Mouse (Mus musculus) erythroblast, embryonic 14.5 days (primary cell): Measurements from ENCODE around the gene Slc1a2. TPM values are rescaled to one million over a fixed set of nuclear protein-coding genes. Genes with fewer than 3 reads are reported as not detected.

Experiments used
- H3K27me3 ChIP-seq: 2 replicates; pipeline ENCODE4 v1.6.1; 2012; ENCODE audit warnings: inconsistent platforms; ENCODE audit not compliant: control insufficient read depth
- H3K36me3 ChIP-seq: 2 replicates; pipeline ENCODE4 v1.6.1; 2012; ENCODE audit warnings: mild to moderate bottlenecking, inconsistent platforms; ENCODE audit not compliant: control insufficient read depth
- H3K4me1 ChIP-seq: 2 replicates; pipeline ENCODE4 v1.6.1; 2012; ENCODE audit warnings: inconsistent platforms; ENCODE audit not compliant: control insufficient read depth
- H3K4me3 ChIP-seq: replicated peaks from 2 replicates; pipeline ENCODE3; 2012; ENCODE audit warnings: moderate library complexity, mild to moderate bottlenecking, inconsistent platforms
- H3K9me3 ChIP-seq: 2 replicates; pipeline ENCODE4 v1.6.1; 2012; ENCODE audit warnings: low read length, inconsistent platforms, mixed read lengths; ENCODE audit not compliant: control insufficient read depth
- GATA1 ChIP-seq: IDR thresholded peaks from 2 replicates; pipeline ENCODE4 v1.6.1; 2012; ENCODE audit warnings: low read length, inconsistent platforms, mixed read lengths
- TAL1 ChIP-seq: IDR thresholded peaks from 3 replicates; pipeline ENCODE4 v1.6.1; 2012; ENCODE audit warnings: low read length, inconsistent platforms, mixed read lengths
- polyA plus RNA-seq: library from polyadenylated mRNA; stranded (reverse); fragments of >175 nt; gene quantifications from 2 replicates; pipeline ENCODE4 v1.2.3, GENCODE M21; 2012

Gene Slc1a2
- polyA plus RNA-seq, 1 experiment = not detected

GRCm38 (mm10) chr2:102681351-102681750 lies 22.9 kb downstream of the Slc1a2 start:
- Histone ChIP-seq H3K4me3 (no peak overlapping the region), H3K36me3 (no peaks in the 10 kb centered on the region), H3K9me3 (no peaks in the 10 kb centered on the region), H3K27me3 (no peaks in the 10 kb centered on the region), H3K4me1 (no peaks in the 10 kb centered on the region)
- TF ChIP-seq GATA1 = no peak
- no peak for TF ChIP-seq TAL1

GRCm38 (mm10) chr2:102682168-102682567 lies 23.7 kb downstream of the Slc1a2 start:
- Histone ChIP-seq H3K9me3 (no peaks in the 10 kb centered on the region), H3K36me3 (no peaks in the 10 kb centered on the region), H3K4me1 (no peaks in the 10 kb centered on the region), H3K4me3 (no peak overlapping the region), H3K27me3 (no peaks in the 10 kb centered on the region)
- TF ChIP-seq TAL1 (no peak), GATA1 (no peak)

- TF ChIP-seq GATA1 (no peak), TAL1 (no peak)
- H3K36me3 ChIP-seq = no peaks in the 10 kb centered on the region
- no peaks in the 10 kb centered on the region for H3K9me3 ChIP-seq
- H3K4me3 ChIP-seq = no peak overlapping the region
- H3K27me3 ChIP-seq = no peaks in the 10 kb centered on the region
- H3K4me1 ChIP-seq = no peaks in the 10 kb centered on the region
These were observed 27.1 kb downstream of the Slc1a2 start for GRCm38 (mm10) chr2:102685371-102686107.

DNA sequence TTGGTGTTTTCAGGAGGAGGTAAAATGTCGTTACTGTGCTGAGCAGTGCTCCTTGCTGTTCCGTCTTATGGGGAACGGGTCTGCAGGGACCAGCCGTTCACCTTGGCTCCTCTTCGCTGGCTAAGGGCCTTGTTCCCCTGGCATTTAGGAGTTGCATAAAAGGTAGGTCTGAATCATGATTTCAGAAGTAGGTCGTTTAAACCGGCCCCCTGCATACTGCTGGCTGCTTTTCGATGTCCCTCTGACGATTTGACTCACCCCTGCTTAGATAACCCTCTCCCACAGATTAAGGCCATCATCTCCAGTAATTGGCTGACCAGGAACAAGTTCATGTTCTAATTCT lies 27.6 kb downstream of the Slc1a2 start:
- Histone ChIP-seq H3K4me1 (no peaks in the 10 kb centered on the region), H3K4me3 (no peak overlapping the region), H3K27me3 (no peaks in the 10 kb centered on the region), H3K36me3 (no peaks in the 10 kb centered on the region), H3K9me3 (no peaks in the 10 kb centered on the region)
- TF ChIP-seq GATA1 (no peak), TAL1 (no peak)

- no peaks in the 10 kb centered on the region for H3K36me3 ChIP-seq
- no peaks in the 10 kb centered on the region for H3K4me1 ChIP-seq
- no peak overlapping the region for H3K4me3 ChIP-seq
- no peak for TF ChIP-seq TAL1
- no peak for TF ChIP-seq GATA1
- H3K27me3 ChIP-seq = no peaks in the 10 kb centered on the region
- no peaks in the 10 kb centered on the region for H3K9me3 ChIP-seq
These were observed 35.1 kb downstream of the Slc1a2 start for GRCm38 (mm10) chr2:102693556-102693955.

- H3K9me3 ChIP-seq = no peaks in the 10 kb centered on the region
- H3K27me3 ChIP-seq = no peaks in the 10 kb centered on the region
- no peaks in the 10 kb centered on the region for H3K36me3 ChIP-seq
- no peaks in the 10 kb centered on the region for H3K4me1 ChIP-seq
- H3K4me3 ChIP-seq = no peak overlapping the region
- TF ChIP-seq TAL1 = no peak
- no peak for TF ChIP-seq GATA1
These were observed 36.3 kb downstream of the Slc1a2 start for GRCm38 (mm10) chr2:102694750-102695149.

- no peak overlapping the region for H3K4me3 ChIP-seq
- no peaks in the 10 kb centered on the region for H3K9me3 ChIP-seq
- no peak for TF ChIP-seq TAL1
- TF ChIP-seq GATA1 = no peak
These were observed 37.1 kb downstream of the Slc1a2 start for GRCm38 (mm10) chr2:102695541-102695940.

DNA sequence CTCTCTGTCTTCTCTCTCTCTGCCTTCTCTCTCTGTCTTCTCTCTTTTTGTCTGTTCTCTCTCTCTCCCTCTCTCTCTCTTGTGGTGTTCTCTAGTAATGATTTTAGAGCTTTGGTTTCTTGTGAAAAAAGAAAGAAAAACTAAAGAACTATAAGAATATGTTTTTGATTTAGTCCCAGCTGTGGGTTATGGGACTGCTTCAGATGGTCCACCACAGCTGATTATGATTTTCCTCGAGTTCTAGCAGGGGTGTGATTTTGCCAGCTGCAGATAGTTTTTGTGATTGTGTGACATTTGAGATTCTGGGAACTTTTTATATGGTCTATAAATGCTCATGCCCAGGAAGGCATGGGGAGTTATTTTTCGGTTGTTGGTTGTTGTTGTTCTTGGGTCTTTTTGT lies 39.3 kb downstream of the Slc1a2 start:
- Histone ChIP-seq H3K9me3 (no peaks in the 10 kb centered on the region), H3K4me1 (no peaks in the 10 kb centered on the region), H3K27me3 (no peaks in the 10 kb centered on the region), H3K36me3 (no peaks in the 10 kb centered on the region), H3K4me3 (no peak overlapping the region)
- TF ChIP-seq GATA1 = no peak
- no peak for TF ChIP-seq TAL1

More at GRCm38 (mm10) chr2:102695541-102695940, 37.1 kb downstream of the Slc1a2 start:
- Histone ChIP-seq H3K4me1 (no peaks in the 10 kb centered on the region), H3K27me3 (no peaks in the 10 kb centered on the region), H3K36me3 (no peaks in the 10 kb centered on the region)

DNA sequence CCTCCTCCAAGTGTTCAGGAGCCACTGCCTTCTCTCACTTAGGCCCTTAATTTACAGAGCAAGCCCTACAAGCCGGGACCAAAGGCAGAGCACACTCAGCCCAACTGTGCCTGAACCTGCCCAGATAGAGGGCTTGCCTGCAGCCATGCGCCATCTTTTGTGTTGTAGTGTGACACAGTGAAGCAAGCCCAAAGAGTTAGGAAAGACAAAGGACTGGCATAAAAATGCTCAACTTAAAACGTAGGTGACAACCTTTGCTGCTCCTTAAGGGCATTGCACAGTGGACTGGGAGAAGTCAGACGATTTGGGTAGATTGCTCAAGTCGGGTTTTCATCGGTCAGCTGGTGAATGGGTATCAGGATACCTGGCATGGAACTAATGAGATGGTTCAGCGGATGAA lies 41.5 kb downstream of the Slc1a2 start:
- Histone ChIP-seq H3K9me3 (no peaks in the 10 kb centered on the region), H3K4me3 (no peak overlapping the region), H3K36me3 (no peaks in the 10 kb centered on the region), H3K27me3 (no peaks in the 10 kb centered on the region), H3K4me1 (no peaks in the 10 kb centered on the region)
- TF ChIP-seq TAL1 (no peak), GATA1 (no peak)

- Histone ChIP-seq H3K36me3 (no peaks in the 10 kb centered on the region), H3K4me3 (no peak overlapping the region), H3K27me3 (no peaks in the 10 kb centered on the region), H3K9me3 (no peaks in the 10 kb centered on the region), H3K4me1 (no peaks in the 10 kb centered on the region)
- TF ChIP-seq GATA1 (no peak), TAL1 (no peak)
These were observed 42.2 kb downstream of the Slc1a2 start for GRCm38 (mm10) chr2:102700695-102701094.
